Mouse (Mus musculus) kidney, adult 11 months (tissue): ENCODE data around the gene Olfr68.
"Not testable (repeated sequence)": the region's sequence is repeated elsewhere in the genome, so short reads cannot be mapped to it uniquely, and the experiment has no call there.

ENCODE experiments used
- DNase-seq: peaks from one replicate; pipeline ENCODE4 v3.0.0; 2022

The Olfr68 gene

DNA sequence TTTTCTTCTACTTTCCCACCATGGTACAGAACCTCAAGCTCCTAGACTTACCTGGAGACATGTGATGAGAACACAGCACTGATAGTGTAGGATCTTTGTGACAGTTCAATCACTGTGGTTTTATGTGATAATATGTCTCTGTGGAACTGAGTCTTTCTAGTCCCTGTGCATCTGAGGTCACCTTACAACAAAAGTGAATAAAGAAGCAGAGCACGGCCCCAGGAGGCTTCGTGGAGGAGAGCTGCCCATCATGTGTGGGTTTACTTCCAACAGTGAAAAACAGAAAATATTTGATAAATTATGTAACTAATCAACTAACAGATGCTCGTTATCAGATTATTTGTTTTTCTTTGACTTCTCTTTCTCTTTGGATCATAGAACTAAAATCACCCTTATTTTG lies at the start of gene Olfr68:
Gene Olfr68 (minus strand): TSS at position 101 of the 400 bp plus-strand sequence.
- no peak for DNase-seq

GRCm38 (mm10) chr7:103827808-103828207 lies 48.3 kb upstream of the Olfr68 start, which contains the start of gene Hbb-bs:
Hbb-bs (minus strand) TSS chr7:103828096.
- no peak for DNase-seq

- not testable (repeated sequence) for DNase-seq
Measured at GRCm38 (mm10) chr7:103827139-103827538, 47.6 kb upstream of the Olfr68 start.

GRCm38 (mm10) chr7:103826255-103826887 lies 46.9 kb upstream of the Olfr68 start:
- no peak for DNase-seq

GRCm38 (mm10) chr7:103825536-103826254 lies 46.2 kb upstream of the Olfr68 start:
- DNase-seq, result no peak

DNA sequence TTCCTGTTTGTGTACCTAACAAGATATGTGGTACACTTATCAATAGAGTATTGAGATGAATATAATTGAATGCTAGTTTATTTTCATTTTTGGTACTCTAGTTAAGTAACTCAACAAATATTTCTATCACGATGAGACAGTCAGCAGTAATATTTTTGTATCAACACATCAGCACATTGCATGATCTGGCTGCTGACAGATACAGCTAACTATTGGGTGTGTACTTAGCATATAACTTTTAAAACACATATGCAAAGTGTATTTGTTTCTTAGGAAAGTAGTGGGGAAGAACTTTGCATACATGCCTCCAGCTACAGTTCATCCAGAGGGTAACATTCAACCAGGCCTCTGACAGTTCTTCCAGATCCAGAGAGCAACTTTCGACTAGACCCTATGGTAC lies 45.1 kb upstream of the Olfr68 start:
- no peak for DNase-seq

DNA sequence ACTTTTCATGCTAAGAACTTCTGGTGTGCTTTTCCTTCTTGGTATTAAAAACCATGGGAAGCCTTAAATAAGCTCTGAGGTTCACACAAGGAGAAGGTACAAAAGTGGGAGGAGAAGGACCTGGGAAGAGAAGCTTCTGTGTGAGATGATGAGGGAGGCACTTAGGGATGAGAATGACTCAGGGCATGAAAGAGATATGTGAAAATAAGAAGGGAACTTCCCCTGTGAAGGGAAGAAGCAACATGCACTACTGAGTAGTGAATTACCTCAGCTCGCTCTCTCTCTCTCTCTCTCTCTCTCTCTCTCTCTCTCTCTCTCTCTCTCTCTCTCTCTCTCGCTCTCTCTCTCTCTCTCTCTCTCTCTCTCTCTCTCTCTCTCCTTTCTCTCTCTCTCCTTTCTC lies 35.6 kb upstream of the Olfr68 start:
- not testable (repeated sequence) for DNase-seq

DNA sequence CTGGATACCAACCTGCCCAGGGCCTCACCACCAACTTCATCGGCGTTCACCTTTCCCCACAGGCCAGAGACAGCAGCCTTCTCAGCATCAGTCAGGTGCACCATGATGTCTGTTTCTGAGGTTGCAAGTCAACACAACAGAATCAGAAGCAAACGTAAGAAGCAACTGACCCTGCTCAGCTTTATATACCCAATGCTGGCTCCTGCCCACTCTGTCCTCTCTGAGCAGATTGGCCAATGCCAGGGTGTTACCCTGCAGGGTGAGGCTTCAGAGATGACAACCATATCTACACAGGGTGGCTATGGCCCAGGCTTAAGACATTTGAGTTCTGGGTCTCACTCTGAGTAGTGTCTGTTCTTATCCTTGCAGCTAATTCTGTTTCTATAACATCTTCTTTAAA lies 34.3 kb upstream of the Olfr68 start, which contains the start of gene Hbb-bt:
Gene Hbb-bt (minus strand): TSS at position 231 of the 400 bp plus-strand sequence.
- DNase-seq, result no peak

- not testable (repeated sequence) for DNase-seq
Measured at GRCm38 (mm10) chr7:103813152-103813551, 33.7 kb upstream of the Olfr68 start.

GRCm38 (mm10) chr7:103812174-103812573 lies 32.7 kb upstream of the Olfr68 start:
- no peak for DNase-seq

DNA sequence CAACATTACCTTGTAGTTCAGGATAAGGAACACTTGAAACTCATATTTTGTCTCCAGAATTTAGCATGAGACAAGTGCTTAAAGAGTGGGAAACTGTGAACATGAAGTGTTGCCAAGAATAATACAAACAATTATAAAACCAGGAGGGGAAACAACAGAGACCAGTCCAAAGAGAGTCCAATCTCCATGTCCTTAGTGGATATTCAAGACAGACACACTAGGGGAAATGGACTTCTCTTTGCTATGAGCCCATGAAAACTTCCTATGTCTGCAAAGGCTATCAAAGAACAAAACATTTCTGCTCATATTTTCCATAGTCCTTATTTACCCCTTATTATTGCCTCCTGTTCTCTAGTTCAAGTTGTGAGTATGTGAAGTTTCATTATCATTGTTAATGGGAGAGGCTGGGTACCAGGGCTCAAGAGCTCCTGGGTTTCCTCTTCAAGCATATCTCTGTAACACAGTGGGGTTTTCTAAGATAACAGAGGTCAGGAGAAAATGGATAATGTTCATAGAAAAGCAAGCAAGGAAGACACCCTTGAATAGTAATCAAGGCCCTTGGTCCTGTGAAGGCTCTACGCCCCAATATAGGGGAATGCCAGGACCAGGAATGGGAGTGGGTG lies 31.8 kb upstream of the Olfr68 start:
- no peak for DNase-seq

DNA sequence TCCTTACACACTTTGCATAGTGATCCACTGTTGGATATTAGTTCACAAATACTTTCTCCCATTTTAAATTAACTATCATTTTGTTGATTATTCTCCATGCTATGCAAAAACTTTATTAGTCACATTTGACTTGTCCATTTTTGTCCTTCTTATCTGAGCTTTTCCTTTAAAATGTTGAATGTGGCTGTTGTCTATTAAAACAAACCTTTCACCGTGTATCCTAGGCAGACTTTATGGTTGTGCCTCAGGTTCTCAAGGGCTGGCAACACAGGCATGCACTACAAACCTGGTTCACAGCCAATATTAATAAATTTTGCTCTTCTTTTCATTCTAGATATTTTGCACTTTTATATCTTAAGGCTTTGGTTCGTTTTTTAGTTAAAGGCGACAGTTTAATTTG lies 31.2 kb upstream of the Olfr68 start:
- DNase-seq, result no peak

DNA sequence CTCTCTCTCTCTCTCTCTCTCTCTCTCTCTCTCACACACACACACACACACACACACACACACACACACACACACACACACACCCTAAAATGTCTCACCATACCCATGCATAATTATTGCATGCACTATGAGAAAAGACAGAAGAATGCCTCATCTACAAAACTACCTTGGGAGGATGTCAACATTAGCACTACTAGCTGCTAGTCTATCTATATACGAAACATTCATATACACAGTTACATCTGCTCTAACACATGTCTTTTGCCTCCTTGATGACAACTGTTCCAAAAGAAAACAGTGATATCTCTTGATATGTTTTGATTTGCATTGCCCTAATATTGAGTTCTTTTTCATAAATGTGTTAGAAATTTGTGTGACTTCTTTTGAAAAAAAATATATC lies 30.8 kb upstream of the Olfr68 start:
- no peak for DNase-seq

DNA sequence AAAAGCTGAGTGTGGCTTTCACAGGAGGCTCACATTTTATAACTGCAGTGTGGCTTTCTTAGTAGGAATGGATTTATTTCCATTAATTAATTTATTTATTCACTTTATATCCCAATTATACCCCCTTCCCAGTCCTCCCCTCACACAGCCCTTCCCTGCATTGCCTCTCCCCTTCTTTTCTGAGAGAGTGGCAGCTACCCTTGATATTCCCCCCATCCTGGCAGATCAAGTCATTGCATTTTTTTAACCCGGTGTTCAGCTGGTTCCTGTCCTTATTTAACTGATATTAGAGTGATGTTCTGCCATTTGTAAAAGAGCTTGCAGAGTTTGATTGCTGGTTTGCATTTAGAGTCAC lies 30.3 kb upstream of the Olfr68 start:
- DNase-seq, result no peak

GRCm38 (mm10) chr7:103808971-103809800 lies 29.7 kb upstream of the Olfr68 start:
- no peak for DNase-seq

GRCm38 (mm10) chr7:103808120-103808519 lies 28.6 kb upstream of the Olfr68 start:
- DNase-seq, result not testable (repeated sequence)

DNA sequence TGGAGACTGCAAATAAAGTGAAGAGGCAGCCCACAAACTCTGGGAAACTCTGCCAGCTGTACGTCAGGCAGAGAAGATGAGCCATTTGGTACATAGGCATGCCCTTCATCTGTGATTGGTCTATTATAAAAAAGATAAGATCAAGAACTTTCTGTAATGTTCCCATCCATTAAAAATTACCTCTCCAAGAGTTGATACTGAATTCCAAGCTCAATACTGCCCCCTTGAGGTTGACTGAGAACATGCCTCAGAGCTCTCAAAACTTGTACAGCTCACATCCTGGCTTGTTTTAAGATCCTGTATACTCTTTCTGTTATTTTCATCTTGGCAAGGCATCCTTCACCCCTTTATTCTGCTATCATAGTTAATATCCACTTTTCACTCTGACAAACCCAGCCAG lies 27.4 kb upstream of the Olfr68 start:
- no peak for DNase-seq

- no peak for DNase-seq
Measured at GRCm38 (mm10) chr7:103792669-103793388, 13.3 kb upstream of the Olfr68 start.

DNA sequence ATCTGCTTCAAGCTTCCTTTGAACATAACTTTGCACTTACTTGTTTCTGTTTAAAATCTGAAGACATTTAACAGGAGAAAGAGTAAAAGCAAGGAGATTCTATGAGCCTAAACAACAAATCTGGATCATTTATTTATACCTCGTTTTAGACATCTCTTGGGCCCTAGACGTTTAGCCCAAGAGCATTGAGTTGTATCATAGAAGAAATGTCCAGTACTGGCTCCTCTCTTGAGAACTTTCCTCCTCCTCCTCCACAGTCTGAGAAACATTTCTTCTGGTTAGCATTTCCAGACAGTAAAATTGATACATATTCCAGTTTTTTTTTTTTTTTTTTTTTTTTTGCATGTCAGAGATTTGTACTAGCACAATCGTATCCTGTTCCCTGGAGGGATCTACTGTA lies 12.2 kb upstream of the Olfr68 start, which contains the start of gene Olfr67:
Gene Olfr67 (minus strand): TSS at position 101 of the 400 bp plus-strand sequence.
- DNase-seq, result no peak

- not testable (repeated sequence) for DNase-seq
Measured at GRCm38 (mm10) chr7:103777652-103778051, 1.8 kb downstream of the Olfr68 start.

- DNase-seq, result no peak
Measured at GRCm38 (mm10) chr7:103771494-103771893, 8.0 kb downstream of the Olfr68 start, which contains the start of gene Olfr69. Olfr69 (minus strand) TSS chr7:103771594.

DNA sequence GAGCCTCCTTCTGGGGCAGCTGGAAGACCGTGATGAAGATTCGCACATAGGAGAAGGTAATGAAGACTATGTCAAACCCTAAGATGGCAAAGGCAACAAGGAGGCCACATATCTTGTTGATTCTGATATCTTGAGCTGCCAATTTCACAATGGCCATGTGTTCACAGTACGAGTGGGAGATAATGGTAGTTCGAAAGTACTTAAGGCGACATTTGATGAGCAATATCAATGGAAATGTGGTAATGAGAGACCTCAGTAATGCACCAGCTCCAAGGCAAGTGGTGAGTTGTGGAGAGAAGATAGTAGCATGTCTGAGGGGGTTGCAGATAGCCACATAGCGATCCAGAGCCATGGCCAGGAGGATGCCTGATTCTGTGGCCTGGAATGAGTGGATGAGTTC lies 11.8 kb downstream of the Olfr68 start:
- not testable (repeated sequence) for DNase-seq
